Mouse (Mus musculus) ovary, adult 18-20 months (tissue): ENCODE measurements at regions not wholly inside any gene's neighbourhood (a gene's known extent, or its start where the extent isn't known, plus 50 kb on each side); places are given as distances from the start of the nearest gene placed in this dataset.
A peak's percentile ranks its signal among the peaks of the same experiment; 100 is the strongest.

ENCODE experiments used
- DNase-seq: peaks from one replicate; pipeline ENCODE4 v3.0.0; 2022; ENCODE audit warnings: low spot score, mixed read lengths

DNA sequence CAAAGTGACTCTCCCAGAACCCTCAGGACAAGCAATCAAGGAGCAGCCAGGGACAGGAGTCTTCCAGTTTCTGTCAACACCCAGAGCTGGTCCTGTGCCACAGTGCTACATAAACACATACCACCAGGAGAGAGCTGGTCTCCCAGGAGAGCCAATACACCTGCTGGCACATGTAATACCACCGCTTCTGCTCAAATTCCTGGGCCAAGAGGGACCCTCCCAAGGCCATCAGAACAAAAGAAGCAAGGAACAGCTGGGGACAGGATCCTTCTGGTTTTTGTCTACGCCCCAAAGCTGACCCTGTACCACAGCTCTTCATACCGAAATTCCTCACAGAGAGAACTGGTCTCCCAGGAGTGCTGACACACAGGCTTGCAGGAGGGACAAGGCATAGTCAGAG is 695.4 kb upstream of the Tbl1xr1 start:
- DNase-seq, result no peak

GRCm38 (mm10) chr3:21403551-21403950 is 672.9 kb upstream of the Tbl1xr1 start:
- DNase-seq, result no peak

DNA sequence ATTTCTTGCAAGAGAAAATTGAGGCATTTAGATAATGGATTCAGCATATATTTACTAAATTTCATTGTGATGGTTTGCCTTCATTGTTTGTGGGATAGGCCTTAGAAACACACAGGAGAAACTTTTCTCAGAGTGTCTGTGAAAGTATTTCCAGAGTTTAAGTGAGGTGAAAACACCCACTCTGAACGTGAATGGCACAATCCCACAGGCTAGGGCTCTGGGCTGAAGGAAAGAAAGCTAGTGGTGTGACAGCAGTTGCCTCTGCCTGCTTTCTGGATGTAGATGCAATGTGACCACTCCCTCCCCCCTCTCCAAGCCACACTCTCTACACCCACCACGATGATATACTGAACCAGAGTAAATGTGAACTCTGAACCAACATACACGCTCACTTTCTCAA is 672.4 kb upstream of the Tbl1xr1 start:
- DNase-seq, result no peak

- DNase-seq, result no peak
Observed at GRCm38 (mm10) chr3:21407077-21407476, 669.4 kb upstream of the Tbl1xr1 start.

GRCm38 (mm10) chr3:21412010-21412409 is 664.4 kb upstream of the Tbl1xr1 start:
- DNase-seq, result no peak

GRCm38 (mm10) chr3:21423139-21423538 is 653.3 kb upstream of the Tbl1xr1 start:
- no peak for DNase-seq

GRCm38 (mm10) chr3:21426538-21426937 is 649.9 kb upstream of the Tbl1xr1 start:
- DNase-seq, result no peak

- DNase-seq, result no peak
Observed at GRCm38 (mm10) chr3:21427408-21428031, 648.9 kb upstream of the Tbl1xr1 start.

GRCm38 (mm10) chr3:21428120-21428519 is 648.3 kb upstream of the Tbl1xr1 start:
- DNase-seq, result no peak

DNA sequence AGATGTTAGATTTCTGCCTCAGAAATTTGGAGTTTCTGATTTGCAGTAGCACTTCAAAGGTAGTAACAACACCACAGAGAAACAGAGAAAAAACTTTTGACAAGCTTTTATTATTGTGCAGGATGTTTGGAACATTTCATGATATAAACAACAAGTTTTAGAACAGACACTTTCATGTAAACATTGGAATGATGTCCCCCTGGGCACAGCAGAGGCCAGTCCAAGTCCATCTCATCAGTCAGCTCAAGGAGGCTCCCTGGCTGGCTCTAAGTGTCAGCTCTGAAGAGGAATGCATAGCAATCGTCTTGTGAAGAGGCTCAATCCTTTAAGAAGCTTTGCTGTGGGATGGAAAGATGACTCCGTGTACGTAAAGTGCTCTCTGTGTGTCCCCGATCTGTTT is 612.2 kb upstream of the Tbl1xr1 start:
- DNase-seq, result no peak

DNA sequence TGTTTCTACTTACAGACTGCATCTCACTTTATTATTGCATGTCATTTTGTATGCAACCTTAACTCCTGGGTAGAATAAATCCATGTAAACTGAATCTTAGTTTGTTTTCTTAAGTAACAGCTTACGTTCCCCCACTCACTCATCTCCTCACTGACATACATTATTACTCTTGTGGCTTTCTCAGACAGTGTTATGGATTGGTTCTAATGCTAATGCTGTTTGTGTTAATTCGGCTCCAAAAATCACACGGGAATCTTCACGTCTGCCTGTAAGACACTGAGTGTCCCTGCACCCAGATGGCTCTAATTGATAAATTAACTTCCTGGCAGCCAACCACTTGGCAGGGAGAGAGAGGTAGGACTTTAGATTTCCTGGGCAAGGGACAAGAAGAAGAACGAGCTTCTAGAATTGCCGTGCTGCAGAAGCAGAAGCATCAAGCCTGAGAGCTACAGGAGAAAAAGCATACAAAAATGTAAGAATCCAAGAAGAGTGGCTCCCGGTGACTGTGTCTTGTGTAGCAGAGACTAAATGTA is 610.3 kb upstream of the Tbl1xr1 start:
- DNase-seq, result no peak

- no peak for DNase-seq
Observed at GRCm38 (mm10) chr3:21477366-21477765, 599.1 kb upstream of the Tbl1xr1 start.

GRCm38 (mm10) chr3:21479021-21479795 is 597.2 kb upstream of the Tbl1xr1 start:
- peak; percentile 65 for DNase-seq

- DNase-seq, result no peak
Observed at GRCm38 (mm10) chr3:21479846-21480245, 596.6 kb upstream of the Tbl1xr1 start.

- DNase-seq, result no peak
Observed at GRCm38 (mm10) chr3:21484052-21484451, 592.4 kb upstream of the Tbl1xr1 start.

- DNase-seq, result no peak
Observed at GRCm38 (mm10) chr3:21485454-21485853, 591.0 kb upstream of the Tbl1xr1 start.

DNA sequence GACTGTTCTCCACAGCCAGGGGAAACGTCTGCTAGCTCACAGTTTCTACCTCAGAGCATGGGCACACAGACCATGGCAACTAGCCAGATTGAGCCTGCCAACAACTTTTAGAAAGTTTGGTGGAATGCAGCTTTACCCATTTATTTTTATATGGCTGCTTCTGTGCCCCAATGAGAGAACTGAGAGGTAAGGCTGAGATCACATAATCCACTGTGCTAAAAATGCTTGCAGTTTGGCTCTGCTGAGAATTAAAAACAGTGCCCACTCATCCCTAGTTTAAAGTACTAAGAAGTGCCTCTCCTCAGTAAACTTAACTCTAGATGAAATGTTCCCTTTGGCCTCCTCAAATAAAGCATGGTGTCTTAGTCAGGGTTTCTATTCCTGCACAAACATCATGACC is 586.9 kb upstream of the Tbl1xr1 start:
- no peak for DNase-seq

DNA sequence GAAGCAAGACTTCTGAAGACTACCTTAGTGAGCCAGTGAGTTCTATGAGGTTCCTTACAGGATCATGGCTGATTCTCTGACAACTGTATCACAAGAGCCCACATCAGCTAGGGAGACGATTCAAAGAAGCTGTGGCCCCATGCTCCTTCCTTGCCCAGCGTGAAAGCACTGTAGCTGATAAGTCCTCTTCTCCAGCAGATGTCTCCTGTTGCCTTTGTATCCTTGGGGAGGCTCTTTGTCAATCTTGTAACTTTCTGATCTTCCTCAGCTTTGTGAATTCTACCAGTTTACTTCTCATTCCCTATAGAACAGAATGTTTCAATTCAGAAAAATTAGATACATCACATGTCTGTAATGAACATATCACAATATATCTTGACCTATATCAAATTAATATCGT is 584.0 kb upstream of the Tbl1xr1 start:
- no peak for DNase-seq

- DNase-seq, result no peak
Observed at GRCm38 (mm10) chr3:21493384-21493783, 583.1 kb upstream of the Tbl1xr1 start.

GRCm38 (mm10) chr3:21494904-21495303 is 581.5 kb upstream of the Tbl1xr1 start:
- no peak for DNase-seq

GRCm38 (mm10) chr3:21495651-21496050 is 580.8 kb upstream of the Tbl1xr1 start:
- no peak for DNase-seq

- DNase-seq, result no peak
Observed at GRCm38 (mm10) chr3:21496166-21496565, 580.3 kb upstream of the Tbl1xr1 start.

- DNase-seq, result no peak
Observed at GRCm38 (mm10) chr3:21497011-21497410, 579.4 kb upstream of the Tbl1xr1 start.

- no peak for DNase-seq
Observed at GRCm38 (mm10) chr3:21507655-21508054, 568.8 kb upstream of the Tbl1xr1 start.
